Mouse (Mus musculus) small intestine, adult 2 months (tissue): ENCODE results near the gene Pkmyt1.

ENCODE experiments used
- CTCF ChIP-seq: fragments of 200-500 bp; IDR thresholded peaks from 2 replicates; pipeline ENCODE4 v1.5.1; 2012; ENCODE audit warnings: low read depth, mild to moderate bottlenecking, control low read depth, inconsistent platforms, low read length, moderate library complexity, mixed read lengths; ENCODE audit not compliant: insufficient replicate concordance, insufficient read length; ENCODE audit errors: extremely low read depth
- POLR2A ChIP-seq: fragments of 200-500 bp; IDR thresholded peaks from 2 replicates; pipeline ENCODE4 v1.6.1; 2012; ENCODE audit warnings: low read depth, mild to moderate bottlenecking, control low read depth, inconsistent platforms, low read length, moderate library complexity

GRCm38 (mm10) chr17:23705525-23706104, 20.5 kb upstream of the Pkmyt1 start:
- TF ChIP-seq POLR2A (no peak), CTCF (no peak)
